Mouse (Mus musculus) liver, embryonic 13.5 days (tissue): ENCODE measurements around the gene Trappc2. TPM values are rescaled to one million over a fixed set of nuclear protein-coding genes. Genes with fewer than 3 reads are reported as not detected.

Experiments
- ATAC-seq: fragments of 200-750 bp; cut with Nextera tagmentation; 2 replicates; pipeline ENCODE4 v1.8.0; 2017; ENCODE audit warnings: low read depth, mild to moderate bottlenecking, moderate number of reproducible peaks, moderate library complexity
- DNase-seq: peaks from one replicate; pipeline ENCODE4 v3.0.0; 2022
- H3K27ac ChIP-seq: fragments of 300-500 bp; sonication (generic); 2 replicates; pipeline ENCODE4 v1.5.1; 2015; ENCODE audit warnings: moderate library complexity, mild to moderate bottlenecking, inconsistent platforms
- H3K27me3 ChIP-seq: fragments of 300-500 bp; sonication (generic); 2 replicates; pipeline ENCODE4 v1.6.1; 2015; ENCODE audit warnings: mild to moderate bottlenecking, inconsistent platforms
- H3K36me3 ChIP-seq: fragments of 300-500 bp; sonication (generic); 2 replicates; pipeline ENCODE4 v1.6.1; 2015; ENCODE audit warnings: mild to moderate bottlenecking, inconsistent platforms
- H3K4me1 ChIP-seq: fragments of 300-500 bp; sonication (generic); replicated peaks from 2 replicates; pipeline ENCODE4 v1.6.1; 2015; ENCODE audit warnings: inconsistent platforms
- H3K4me2 ChIP-seq: fragments of 300-500 bp; sonication (generic); 2 replicates; pipeline ENCODE4 v1.6.1; 2015; ENCODE audit warnings: inconsistent platforms, mild to moderate bottlenecking, moderate library complexity
- H3K4me3 ChIP-seq: fragments of 300-500 bp; sonication (generic); replicated peaks from 2 replicates; pipeline ENCODE4 v1.5.1; 2015; ENCODE audit warnings: mild to moderate bottlenecking, inconsistent platforms
- H3K9ac ChIP-seq: fragments of 300-500 bp; sonication (generic); 2 replicates; pipeline ENCODE4 v1.6.1; 2015; ENCODE audit warnings: mild to moderate bottlenecking, inconsistent platforms
- H3K9me3 ChIP-seq: fragments of 300-500 bp; sonication (generic); replicated peaks from 2 replicates; pipeline ENCODE4 v1.6.1; 2016; ENCODE audit warnings: inconsistent platforms
- WGBS: fragments of 180-500 bp; shearing (Covaris S2); methylation state at CpG from one replicate; pipeline ENCODE4 v1.1.7; 2015; ENCODE audit not compliant: insufficient replicate concordance; 5-methylcytosine and 5-hydroxymethylcytosine counted together
- polyA plus RNA-seq: library from polyadenylated mRNA; unstranded; fragments of >200 nt; fragmentation: Nextera tagmentation; extraction: Ambion mirVana; gene quantifications from 2 replicates; pipeline ENCODE4 v1.2.1, GENCODE M21; 2015

Gene Trappc2
- polyA plus RNA-seq, 1 experiment from 2014 or later, result 14.3 TPM

- WGBS, result 76% methylated on average over 6 of the region's 6 CpGs
- H3K27me3 ChIP-seq, result no peaks in the 10 kb centered on the region
- H3K4me2 ChIP-seq, result peak overlapping the region; percentile 73
- H3K36me3 ChIP-seq, result peaks cover 6% of the 10 kb centered on the region; the same call in 1 of the 2 replicates
- H3K4me1 ChIP-seq, result peaks cover 23% of the 10 kb centered on the region
- H3K9ac ChIP-seq, result no peak overlapping the region
- H3K27ac ChIP-seq, result no peak overlapping the region
- DNase-seq (no peak), ATAC-seq (no peak)
- no peaks in the 10 kb centered on the region for H3K9me3 ChIP-seq
- peak overlapping the region; percentile 22; the same call in 1 of the 2 replicates for H3K4me3 ChIP-seq
Measured at GRCm38 (mm10) chrX:166477393-166477792, 37.0 kb downstream of the Trappc2 start.

GRCm38 (mm10) chrX:166478631-166479364 is 38.4 kb downstream of the Trappc2 start:
- Histone ChIP-seq H3K4me1 (peaks cover 20% of the 10 kb centered on the region), H3K9me3 (no peaks in the 10 kb centered on the region), H3K27me3 (no peaks in the 10 kb centered on the region), H3K4me2 (peak overlapping the region; percentile 73), H3K4me3 (peak overlapping the region; percentile 72), H3K27ac (peak overlapping the region; percentile 68), H3K9ac (peak overlapping the region; percentile 78), H3K36me3 (peaks cover 6% of the 10 kb centered on the region; the same call in 1 of the 2 replicates)
- DNase-seq (peak; percentile 11), ATAC-seq (peak; percentile 30)
- WGBS, result 16% methylated on average over 28 of the region's 28 CpGs

GRCm38 (mm10) chrX:166479365-166479983 is 39.1 kb downstream of the Trappc2 start, which contains the start of gene Rab9:
Gene Rab9 (minus strand): TSS chrX:166479867.
- Histone ChIP-seq H3K36me3 (peaks cover 6% of the 10 kb centered on the region; the same call in 1 of the 2 replicates), H3K4me3 (peak within 1 kb of the TSS; percentile 72), H3K27me3 (no peaks in the 10 kb centered on the region), H3K27ac (peak within 1 kb of the TSS; percentile 68), H3K9ac (peak within 1 kb of the TSS; percentile 78), H3K9me3 (no peaks in the 10 kb centered on the region), H3K4me2 (peak within 1 kb of the TSS; percentile 73), H3K4me1 (peaks cover 17% of the 10 kb centered on the region)
- 17% methylated on average over 41 of the region's 41 CpGs for WGBS
- DNase-seq (peak; percentile 90), ATAC-seq (peak; percentile 98)

GRCm38 (mm10) chrX:166495052-166495451 is 54.7 kb downstream of the Trappc2 start:
- no peaks in the 10 kb centered on the region for H3K9me3 ChIP-seq
- H3K4me3 ChIP-seq, result no peak overlapping the region
- H3K4me1 ChIP-seq, result no peaks in the 10 kb centered on the region
- no peak overlapping the region for H3K27ac ChIP-seq
- no peak overlapping the region for H3K4me2 ChIP-seq
- H3K27me3 ChIP-seq, result no peaks in the 10 kb centered on the region
- no peaks in the 10 kb centered on the region for H3K36me3 ChIP-seq
- ATAC-seq (no peak), DNase-seq (no peak)
- WGBS, result 79% methylated on average over 2 of the region's 2 CpGs
- no peak overlapping the region for H3K9ac ChIP-seq

GRCm38 (mm10) chrX:166497771-166498170 is 57.4 kb downstream of the Trappc2 start:
- ATAC-seq (no peak), DNase-seq (no peak)
- no peak overlapping the region for H3K4me2 ChIP-seq
- no peaks in the 10 kb centered on the region for H3K9me3 ChIP-seq
- H3K27me3 ChIP-seq, result no peaks in the 10 kb centered on the region
- H3K36me3 ChIP-seq, result no peaks in the 10 kb centered on the region
- H3K4me1 ChIP-seq, result no peaks in the 10 kb centered on the region
- H3K27ac ChIP-seq, result no peak overlapping the region
- no peak overlapping the region for H3K9ac ChIP-seq
- WGBS, result 44% methylated on average over 4 of the region's 4 CpGs
- H3K4me3 ChIP-seq, result no peak overlapping the region

- ATAC-seq (no peak), DNase-seq (no peak)
- H3K4me2 ChIP-seq, result no peak overlapping the region
- H3K9me3 ChIP-seq, result no peaks in the 10 kb centered on the region
- H3K4me3 ChIP-seq, result no peak overlapping the region
- no peaks in the 10 kb centered on the region for H3K36me3 ChIP-seq
- H3K9ac ChIP-seq, result no peak overlapping the region
- no peaks in the 10 kb centered on the region for H3K27me3 ChIP-seq
- no peaks in the 10 kb centered on the region for H3K4me1 ChIP-seq
- WGBS, result 58% methylated on average over 1 of the region's 1 CpGs
- no peak overlapping the region for H3K27ac ChIP-seq
Measured at GRCm38 (mm10) chrX:166499496-166500190, 59.3 kb downstream of the Trappc2 start.

Other genes with a start within 250 kb of the Trappc2 start
- 2.4 and 2.7 TPM in 2 replicates for gene Gpm6b, start 201.7 kb upstream of the Trappc2 start, polyA plus RNA-seq
- 2.6 and 3.7 TPM in 2 replicates for gene Ofd1, start 130 bp downstream of the Trappc2 start, polyA plus RNA-seq
- gene Rab9, start 39.3 kb downstream of the Trappc2 start, polyA plus RNA-seq, result 24.4 and 29.7 TPM in 2 replicates
- gene Tceanc, start 78.0 kb downstream of the Trappc2 start, polyA plus RNA-seq, result 3.3 and 4.0 TPM in 2 replicates
- 0.98 and 1.1 TPM in 2 replicates for gene Egfl6, start 145.1 kb downstream of the Trappc2 start, polyA plus RNA-seq